Mouse (Mus musculus) heart, postnatal 25 days (tissue): ENCODE measurements around the gene Ddx41. TPM values are rescaled to one million over a fixed set of nuclear protein-coding genes. Genes with fewer than 3 reads are reported as not detected.

Experiments used
- DNase-seq: peaks from one replicate; pipeline ENCODE4 v3.0.0; 2022; ENCODE audit warnings: low spot score
- intact Hi-C: fragments of 180-260 bp; cut with DNase I; formaldehyde crosslinking; loops from one replicate; pipeline ENCODE4 v1.15.1; 2025
- total RNA-seq, 2 experiments: library from RNA; stranded (reverse); gene quantifications; 2 replicates each; pipeline ENCODE4 v1.2.3; 2021

Gene Ddx41
- total RNA-seq, 2 experiments from 2014 or later = 13.1 to 13.2 TPM

DNA sequence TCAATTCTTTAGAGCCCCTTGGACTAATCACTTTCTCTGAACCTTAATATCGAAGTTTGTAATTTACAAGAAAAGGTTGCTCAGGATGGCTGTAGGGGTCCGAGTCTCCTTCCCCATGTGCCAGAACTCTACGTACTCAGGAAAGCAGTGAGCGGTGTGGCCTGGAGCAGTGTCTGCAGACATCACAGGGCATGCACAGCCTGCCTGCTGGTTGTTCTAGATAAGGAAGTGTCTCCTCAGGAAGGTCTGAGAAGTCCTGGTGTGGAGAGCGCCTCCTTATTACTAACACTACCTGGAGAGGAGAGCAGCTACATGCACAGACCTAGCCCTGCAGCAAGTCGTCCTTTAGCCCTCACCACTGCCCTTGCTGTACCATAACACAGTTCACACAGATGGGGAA, 8.3 kb upstream of the Ddx41 start:
- intact Hi-C loops = no loop called here

DNA sequence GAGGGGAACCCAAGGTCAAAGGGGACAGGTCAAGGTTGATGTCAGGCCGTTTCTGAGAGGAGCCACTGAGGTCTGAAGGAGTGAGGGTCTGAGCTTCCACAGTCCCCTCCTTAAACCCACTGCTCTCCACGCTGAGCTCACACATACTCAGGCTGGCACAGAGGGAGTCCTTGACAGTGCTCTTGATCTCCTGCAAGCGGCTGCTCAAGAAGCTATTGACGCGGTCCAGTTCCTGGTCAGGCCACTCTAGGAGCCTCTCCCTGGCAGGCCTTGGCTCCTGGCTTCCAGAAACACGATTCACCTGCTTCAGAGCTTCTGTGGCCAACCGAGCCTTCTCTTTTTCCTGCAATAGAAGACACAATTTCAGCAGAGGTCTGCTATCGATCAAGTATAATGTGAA, 7.0 kb upstream of the Ddx41 start:
- no peak for DNase-seq
- intact Hi-C loops = no loop called here

More for the DNA sequence above, 8.3 kb upstream of the Ddx41 start:
- DNase-seq = no peak

DNA sequence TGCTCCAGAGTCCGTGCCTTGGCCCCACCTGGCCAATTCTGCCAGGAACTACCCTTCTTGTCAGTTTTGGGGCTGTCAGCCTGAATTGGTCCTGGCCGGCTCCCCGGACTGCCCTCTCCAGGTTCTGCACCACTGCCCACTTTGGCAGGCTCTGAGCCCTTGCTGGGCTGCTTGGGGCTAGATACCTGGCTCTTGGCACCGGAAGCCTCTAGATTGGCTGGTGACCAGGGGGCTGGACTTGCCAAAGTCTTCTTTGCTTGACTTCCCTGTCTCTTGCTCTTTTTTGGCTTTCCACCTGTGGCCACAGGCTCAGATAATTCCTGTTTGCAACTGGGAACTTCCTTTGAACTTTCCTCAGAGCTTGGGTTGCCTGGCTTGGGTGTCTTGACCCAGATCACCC, 6.4 kb upstream of the Ddx41 start:
- intact Hi-C loops = no loop called here
- DNase-seq = no peak

DNA sequence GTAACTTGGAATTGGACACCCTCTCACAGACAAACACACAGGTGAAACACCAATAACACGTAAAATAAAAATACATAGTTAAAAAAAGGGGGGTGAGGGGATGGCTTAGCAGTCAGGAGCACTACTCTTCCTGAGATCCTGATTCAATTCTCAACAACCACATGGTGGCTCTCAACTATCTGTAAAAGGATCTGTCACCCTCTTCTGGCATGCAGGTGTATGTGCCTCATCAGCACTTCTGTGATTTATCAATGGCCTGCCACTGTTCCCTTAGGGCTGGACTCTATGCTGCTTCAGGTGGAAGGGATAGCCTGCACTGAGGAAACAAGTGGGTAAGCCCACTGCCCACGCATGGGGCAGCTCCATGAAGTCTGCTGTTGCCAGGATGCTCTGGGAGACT, 4.5 kb upstream of the Ddx41 start:
- intact Hi-C loops = no loop called here
- DNase-seq = no peak

DNA sequence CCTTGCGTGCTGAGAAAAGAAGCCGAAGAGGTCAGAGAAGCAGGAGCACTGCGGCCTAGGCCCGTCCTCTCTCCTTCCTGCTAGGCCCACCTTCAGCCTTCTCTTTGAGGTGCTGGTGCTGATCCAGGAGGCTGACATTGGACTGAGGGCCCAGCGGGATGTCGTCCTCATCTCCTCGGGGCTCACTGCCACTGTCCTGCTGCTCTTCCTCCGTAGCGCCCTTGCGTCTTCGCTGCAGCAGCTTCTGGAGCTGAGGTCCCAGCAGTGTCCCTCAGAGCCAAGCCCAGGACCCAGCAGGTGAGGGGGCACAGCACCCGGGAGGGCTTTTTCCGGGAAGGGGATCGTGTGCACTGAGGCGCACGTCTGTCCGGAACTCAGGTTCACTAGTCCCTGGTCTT, 663 bp downstream of the Ddx41 start:
- intact Hi-C loops = loop anchor here (1.0 to 5.0 kb wide), 3 partner anchors 19 to 128 kb away; no protein-coding TSS in a partner anchor
- DNase-seq = no peak

DNA sequence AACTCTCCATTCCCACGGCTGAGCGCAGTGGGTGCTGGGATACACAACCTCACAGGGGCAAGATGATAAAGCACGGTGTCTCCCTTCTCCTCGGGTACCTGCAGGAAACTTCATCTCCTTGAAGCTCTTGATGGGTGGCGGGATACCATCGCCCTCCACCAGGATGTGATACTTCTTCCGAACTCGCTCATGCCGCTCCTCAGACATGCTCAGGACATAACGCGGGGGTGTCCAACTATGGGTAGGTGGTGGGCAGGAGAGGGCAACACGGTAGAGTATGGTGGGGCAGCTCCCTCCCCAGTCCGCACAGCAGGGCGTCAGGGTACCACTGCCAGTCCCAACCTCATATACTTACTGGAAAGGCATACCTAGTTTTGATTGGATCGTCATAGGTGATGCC, 1.3 kb downstream of the Ddx41 start:
- no peak for DNase-seq
- intact Hi-C loops = loop anchor here (5.0 kb wide), 1 partner anchor 128 kb away; no protein-coding TSS in a partner anchor

DNA sequence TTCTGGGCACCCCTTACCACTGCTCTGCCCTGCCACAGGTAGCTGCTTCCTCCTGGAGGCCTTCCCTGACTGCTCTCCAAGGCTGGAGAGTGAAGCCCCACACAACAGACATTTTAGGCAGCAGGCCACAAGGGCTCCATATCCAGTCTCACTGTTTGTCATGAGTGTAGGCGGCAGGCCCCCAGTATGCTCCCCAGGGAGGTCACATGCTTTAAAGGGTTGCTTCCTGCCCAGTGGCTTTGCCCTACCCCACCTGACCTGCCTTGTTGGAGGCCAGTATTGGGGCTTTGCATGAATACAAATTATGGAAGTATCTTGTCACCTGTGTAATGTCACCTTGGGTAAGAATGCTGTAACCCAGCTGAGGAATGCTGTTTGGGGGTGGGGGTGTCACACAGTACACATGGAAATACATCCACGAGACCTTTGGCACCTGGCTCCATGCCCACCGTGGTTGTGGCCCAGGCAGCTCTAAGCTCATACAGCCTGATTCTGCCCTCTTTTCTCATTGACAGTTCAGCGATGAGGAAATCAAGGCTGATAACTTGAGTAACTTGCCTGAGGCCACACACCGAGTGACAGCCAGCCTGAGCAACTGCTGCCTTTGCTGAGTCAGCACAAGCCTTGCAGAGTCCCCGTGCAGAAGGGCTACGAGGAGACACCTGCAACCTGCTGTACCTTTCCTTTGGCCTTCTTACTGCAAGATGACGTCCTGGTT, 7.1 kb downstream of the Ddx41 start, which contains the start of gene Dok3:
Dok3 (minus strand) TSS at position 99 of the 718 bp plus-strand sequence.
- DNase-seq = no peak

DNA sequence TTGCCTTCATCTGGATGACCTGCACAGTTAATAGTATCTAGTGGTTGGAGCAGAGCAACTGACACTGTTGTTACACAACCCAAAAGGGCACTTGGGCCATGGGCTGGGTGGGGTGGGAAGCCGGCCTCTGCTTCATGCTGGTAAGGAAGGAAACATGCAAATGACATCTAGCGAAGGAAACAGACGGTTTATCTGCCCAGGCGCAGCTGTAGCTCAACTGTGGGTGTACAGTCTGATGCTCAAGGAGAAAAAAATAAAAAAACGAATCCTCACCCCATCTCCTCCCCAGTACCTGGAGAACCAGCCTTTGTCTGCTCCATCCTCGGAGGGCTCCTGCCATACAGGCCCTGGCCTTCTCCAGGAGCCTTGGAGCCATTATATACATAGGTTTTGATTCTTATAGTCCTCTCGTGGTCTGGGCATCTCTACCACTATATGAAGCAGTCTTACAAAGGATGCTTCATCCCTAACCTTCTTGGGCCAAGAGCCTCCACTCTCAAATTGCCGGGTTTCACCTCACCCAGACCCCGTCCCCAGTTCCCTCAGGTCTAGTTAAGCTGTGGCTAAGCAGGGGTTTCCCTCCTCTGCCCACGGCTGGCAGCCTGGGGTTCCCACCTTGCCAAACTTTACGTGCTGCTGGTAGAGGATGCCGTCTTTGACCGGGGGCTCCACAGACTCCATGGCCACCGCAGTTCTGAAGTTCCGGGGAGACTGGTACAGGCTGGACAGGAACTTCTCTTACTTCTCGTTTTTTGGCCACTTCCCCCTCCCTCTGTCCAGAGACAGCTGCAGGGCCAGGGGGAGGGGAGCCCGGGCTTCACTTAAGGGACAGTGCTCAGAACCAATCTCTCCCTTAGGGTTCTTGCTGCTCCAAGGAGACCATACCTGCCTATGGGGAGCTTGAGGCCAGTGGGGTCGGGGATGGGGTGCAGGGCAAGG, 8.4 kb downstream of the Ddx41 start:
- DNase-seq = no peak
- intact Hi-C loops = no loop called here

More for the DNA sequence above, 7.1 kb downstream of the Ddx41 start, which contains the start of gene Dok3:
- intact Hi-C loops = no loop called here

DNA sequence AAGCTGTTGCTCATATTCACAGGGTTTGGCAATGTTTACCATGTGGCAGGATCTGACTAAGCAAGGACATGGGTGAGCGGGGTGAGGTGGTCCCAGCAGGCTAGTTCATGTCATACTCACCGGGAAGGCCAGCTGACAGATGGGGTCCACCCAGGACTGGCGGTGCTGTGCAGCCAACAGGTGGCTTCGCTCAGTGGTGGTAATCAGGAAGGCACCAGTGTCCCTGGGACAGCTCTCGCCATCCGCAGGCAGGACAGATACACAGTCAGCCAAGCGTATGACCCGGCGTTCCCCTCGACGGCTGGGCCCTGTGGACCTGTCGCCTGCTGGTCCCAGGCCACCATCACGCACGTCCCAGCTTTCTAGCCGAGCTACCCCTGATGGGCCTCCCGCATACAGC, 9.2 kb downstream of the Ddx41 start:
- intact Hi-C loops = no loop called here
- no peak for DNase-seq

DNA sequence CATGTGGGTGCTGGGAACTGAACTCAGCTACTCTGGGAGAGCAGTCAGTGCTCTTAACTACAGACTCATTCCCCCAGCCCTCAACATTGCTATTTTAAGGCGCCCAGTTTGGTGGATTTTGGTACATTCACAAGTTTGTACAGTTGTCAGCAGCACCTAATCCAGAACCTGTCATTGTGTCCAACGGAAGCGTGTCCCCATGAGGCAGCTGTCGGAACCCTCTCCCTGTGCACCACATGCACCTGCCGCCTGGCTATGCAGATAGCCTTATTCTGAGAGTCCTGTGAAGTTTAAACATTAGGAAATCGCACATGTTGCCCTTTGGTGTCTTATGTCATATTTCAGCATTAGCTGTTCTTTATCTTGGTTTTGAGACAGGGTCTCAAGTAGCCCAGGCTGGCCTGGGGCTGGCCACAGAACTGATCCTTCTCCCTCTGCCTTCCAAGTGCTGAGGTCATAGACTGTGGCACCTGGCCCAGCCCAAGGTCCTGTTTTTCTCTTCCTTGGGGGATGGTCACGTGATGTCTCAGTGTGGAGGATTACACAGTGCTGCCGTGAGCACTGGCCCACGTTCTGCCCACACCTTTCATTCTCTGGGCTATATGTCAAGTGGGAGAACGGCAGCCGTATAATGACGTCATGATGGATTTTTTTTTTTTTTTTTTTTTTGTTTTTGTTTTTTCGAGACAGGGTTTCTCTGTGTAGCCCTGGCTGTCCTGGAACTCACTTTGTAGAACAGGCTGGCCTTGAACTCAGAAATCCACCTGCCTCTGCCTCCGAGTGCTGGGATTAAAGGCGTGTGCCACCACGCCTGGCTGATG, 10.5 kb downstream of the Ddx41 start:
- no peak for DNase-seq
- intact Hi-C loops = no loop called here

DNA sequence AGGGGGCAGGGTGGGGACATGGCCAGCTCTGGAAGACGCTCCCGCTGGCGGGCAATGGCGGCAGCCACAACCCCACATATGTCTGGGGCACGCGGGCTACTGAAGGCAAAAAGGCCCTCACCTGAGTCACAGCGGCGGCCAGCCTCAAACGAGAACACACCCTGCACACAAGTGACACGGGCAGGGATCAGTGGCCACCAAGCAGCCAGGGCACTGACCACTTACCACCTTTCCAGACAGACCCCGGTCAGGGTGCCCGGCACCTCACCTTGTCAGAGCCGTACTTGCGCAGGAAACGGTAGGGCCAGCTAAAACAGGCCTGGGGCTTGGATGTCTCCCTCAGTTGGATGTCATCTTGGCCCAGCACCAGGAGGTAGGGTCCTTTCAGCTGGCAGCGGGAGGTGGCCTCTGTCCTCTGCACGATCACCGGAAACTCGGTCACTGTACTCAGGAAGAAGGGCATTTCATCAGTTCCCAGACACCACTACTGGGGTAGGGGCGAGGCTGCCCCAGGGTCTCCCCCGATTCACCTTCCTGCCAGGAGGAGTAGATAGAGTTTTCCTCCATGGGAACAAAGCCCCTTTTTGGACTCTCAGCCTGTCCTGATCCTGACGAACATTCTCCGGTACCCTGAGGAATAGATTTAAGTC, 12.4 kb downstream of the Ddx41 start:
- intact Hi-C loops = no loop called here
- no peak for DNase-seq

DNA sequence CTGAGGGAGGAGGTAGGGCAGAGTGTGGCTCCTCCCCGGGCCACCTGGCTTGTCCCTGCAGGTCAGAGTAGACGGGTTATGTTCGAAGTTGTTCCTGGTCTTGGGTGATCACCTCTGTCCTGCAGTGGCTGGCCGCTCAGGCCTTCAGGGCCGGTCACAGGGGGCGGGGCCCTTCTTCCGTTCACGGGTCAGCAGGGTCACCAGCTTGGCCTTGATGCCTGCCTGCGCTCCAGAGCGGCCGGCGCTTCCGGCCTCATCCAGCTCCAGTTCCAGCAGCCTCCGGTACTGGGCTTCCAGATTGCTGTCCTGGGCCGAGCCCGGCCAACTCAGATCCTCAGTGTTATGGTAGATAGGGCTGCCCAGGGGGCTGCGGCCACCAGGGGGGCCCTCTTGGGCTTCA, 13.2 kb downstream of the Ddx41 start:
- DNase-seq = peak; percentile 45
- intact Hi-C loops = no loop called here

DNA sequence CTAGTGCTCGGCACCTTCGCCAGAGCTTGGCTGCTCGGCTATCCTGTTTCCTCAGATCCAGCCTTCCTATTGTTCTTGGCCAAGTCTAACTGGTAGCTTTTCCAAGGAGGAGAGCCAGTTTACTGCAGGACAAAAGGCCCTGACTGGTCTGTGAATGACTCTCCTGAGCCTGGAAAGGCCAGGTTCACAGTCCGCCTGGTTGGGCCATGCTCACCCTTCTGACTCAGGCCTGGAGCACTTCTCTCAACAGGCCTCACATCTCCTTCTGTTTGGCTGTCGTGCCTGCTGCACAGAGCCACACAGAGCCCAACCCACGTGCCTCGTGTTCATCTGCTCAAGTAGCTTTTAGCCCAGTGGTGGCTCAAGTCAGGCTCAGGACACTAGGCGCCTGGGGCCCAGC, 13.7 kb downstream of the Ddx41 start:
- peak; percentile 40 for DNase-seq
- intact Hi-C loops = no loop called here

DNA sequence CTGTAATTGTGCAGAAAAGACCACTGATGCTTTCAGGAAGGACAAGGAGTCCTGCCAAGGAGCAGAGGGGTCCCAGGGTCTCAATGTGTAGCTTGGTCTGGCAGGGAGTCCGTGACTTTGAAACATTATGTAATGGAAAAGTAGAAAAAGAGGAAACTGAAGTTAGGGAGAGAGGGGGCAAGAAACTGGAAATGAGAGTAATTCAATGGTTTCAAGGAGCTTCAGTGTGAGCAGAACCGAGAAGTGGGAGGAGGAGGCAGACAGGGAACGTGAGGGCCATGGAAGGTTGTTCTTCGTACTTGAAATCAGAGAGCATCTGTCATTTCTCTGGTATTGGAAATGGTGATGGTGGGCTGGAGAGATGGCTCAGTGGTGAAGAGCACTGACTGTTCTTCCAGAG, 16.9 kb downstream of the Ddx41 start:
- intact Hi-C loops = loop anchor here (1.0 kb wide), 1 partner anchor 98 kb away; no protein-coding TSS in a partner anchor

DNA sequence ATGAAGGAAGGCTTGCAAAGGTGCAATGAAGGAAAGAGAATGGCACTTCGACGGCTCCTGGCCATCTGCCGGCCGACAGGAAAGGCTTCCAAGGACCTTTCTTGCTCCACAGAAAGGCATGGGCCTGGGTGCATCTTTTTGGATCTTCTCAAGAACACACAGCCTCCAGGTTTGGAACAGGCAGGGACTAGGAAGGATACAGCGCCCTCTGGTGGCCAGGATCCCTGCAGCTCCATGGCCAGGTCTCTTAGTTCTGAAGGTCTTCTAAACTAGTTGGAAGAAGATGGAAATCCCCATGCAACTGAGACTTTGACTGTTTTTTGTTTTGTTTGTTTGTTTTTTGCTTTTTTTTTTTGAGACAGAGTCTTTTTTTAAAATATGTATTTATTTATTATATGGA, 19.5 kb downstream of the Ddx41 start:
- peak; percentile 59 for DNase-seq
- intact Hi-C loops = loop anchor here (1.0 to 2.0 kb wide), 3 partner anchors 20 to 112 kb away; partner anchors contain the start of gene Ddx41

More for the DNA sequence above, 16.9 kb downstream of the Ddx41 start:
- no peak for DNase-seq

DNA sequence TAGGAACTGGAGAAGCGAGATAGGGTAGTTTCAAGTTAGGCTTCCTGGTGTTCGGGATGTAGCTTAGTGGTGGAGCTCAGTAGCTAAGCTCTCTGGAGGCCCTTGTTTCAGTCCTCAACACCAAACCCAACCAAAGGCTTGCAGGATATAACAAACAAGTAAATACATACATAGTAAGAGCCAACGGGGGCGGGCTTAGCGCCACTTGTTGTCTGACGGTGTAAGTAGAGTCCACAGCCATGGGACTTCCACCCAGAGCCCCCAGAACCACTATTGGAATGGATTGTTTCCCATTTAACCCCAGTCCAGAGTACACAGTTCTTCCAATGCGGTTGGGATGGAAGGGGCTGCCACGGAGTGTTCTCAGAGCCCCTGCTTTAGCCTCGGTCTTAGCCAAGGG, 22.6 kb downstream of the Ddx41 start:
- DNase-seq = no peak
- intact Hi-C loops = loop anchor here (2.0 kb wide), 1 partner anchor 43 kb away; no protein-coding TSS in a partner anchor

DNA sequence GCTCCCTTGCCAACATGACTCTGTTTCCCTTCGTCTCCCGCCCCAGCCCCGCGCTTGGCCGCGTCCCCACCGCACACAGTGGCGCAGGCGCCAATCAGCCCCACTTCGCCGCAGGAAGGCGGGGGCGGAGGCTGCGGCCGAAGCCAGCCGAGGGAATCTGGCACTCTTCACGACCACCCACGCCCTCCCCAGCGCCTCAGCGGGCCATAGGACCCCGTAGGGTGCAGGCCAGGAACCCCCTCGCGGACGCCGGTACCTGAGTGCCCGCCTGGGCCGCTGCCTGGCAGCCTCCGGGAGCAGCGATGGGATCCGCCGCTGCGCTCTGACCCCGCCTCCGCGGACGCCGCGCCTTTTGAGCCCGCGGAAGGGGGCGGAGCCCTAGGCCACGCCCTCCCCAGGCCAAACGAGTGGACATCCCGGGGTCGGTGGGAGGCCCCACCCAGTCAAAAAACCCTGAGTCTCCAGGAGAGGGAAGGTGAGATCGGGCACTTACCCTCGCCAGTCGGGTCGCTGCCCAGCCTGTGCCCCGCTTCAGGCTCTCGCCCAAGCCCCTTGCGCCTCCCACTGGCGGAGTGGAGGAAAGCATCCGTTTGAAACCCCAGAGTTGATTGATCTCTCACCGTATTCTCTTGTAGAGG, 23.2 kb downstream of the Ddx41 start, which contains the start of gene Pdlim7:
Pdlim7 (minus strand) TSS at position 566 of the 638 bp plus-strand sequence.
- intact Hi-C loops = loop anchor here (2.0 kb wide), 1 partner anchor 42 kb away; no protein-coding TSS in a partner anchor
- DNase-seq = peak; percentile 88

DNA sequence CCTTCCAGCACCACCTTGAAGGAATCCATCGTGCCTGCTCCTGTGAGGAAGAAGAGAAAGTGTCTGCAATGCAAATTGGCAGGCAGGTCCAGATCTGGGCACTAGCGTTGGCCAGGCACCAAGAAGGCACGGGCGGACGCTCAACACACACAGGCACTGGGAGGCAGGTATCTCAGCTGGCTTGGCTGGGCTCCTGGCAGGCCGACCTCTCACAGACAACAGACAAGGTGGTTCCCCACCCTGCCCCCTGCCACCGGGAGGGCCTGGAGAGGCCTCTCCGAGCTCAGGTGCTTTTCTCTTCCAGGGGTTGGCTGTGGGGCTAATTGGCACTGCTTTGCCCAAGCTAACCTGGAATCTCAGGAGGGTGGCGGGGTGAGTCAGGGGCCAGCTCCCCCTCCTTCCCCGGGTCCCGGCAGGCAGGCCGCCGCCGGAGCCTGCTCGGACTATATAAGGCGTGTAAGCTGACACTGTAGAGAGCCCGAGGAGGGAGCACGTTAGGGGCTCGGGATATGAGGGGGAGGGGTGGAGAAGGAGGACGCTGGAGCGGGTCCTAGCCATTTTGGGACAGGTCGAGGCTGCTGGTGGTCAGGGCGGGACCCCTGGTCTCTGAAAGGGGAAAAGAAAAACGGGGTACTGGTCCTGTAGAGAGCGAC, 24.0 kb downstream of the Ddx41 start:
- intact Hi-C loops = loop anchor here (2.0 kb wide), 1 partner anchor 42 kb away; no protein-coding TSS in a partner anchor
- DNase-seq = peak; percentile 57
